Mouse (Mus musculus) cerebellum, adult 9-10 months (tissue): ENCODE measurements around the gene Fitm2.
A peak's percentile ranks its signal among the peaks of the same experiment; 100 is the strongest.

Experiments used
- DNase-seq: peaks from one replicate; pipeline ENCODE4 v3.0.0; 2022

Gene Fitm2

GRCm38 (mm10) chr2:163420366-163420886 lies 52.0 kb downstream of the Fitm2 start:
- DNase-seq: peak; percentile 59

GRCm38 (mm10) chr2:163419346-163420045 lies 52.9 kb downstream of the Fitm2 start:
- peak; percentile 99 for DNase-seq

GRCm38 (mm10) chr2:163418841-163419345 lies 53.5 kb downstream of the Fitm2 start:
- DNase-seq: peak; percentile 60

- peak; percentile 34 for DNase-seq
These were observed 54.6 kb downstream of the Fitm2 start for GRCm38 (mm10) chr2:163417830-163418229.

- peak; percentile 23 for DNase-seq
These were observed 55.4 kb downstream of the Fitm2 start for GRCm38 (mm10) chr2:163417026-163417425.
